Mouse (Mus musculus) heart, adult 2 months (tissue): ENCODE results near the gene Scly.

Source experiments
- CTCF ChIP-seq: fragments of 200-600 bp; IDR thresholded peaks from 2 replicates; pipeline ENCODE4 v1.8.1; 2022; ENCODE audit warnings: antibody characterized with exemption, mild to moderate bottlenecking, moderate library complexity
- POLR2A ChIP-seq: fragments of 200-500 bp; IDR thresholded peaks from 2 replicates; pipeline ENCODE4 v1.6.1; 2011; ENCODE audit warnings: mild to moderate bottlenecking, low read depth, low read length, control low read depth; ENCODE audit not compliant: insufficient read depth

DNA sequence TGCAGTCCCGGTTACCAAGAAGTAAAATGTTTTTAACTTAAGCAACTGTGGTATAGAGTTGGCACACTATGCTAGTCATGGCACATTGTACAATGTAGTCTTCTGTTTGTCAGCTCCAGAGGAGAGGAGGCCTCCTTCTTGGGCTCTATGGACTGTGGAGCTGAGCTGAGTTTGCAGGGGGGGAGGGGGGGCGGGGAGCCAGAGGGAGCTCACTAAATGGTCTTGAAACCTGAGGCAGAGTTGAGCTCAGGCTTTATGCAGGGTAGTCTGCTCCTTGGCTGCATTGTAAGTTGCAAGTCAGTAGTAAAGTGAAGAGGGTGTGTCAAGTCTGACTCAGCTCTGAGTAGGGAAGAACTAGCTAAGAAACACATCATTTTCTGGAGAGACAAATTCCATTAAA, 25.9 kb upstream of the Scly start:
- TF ChIP-seq POLR2A (no peak), CTCF (no peak)
